Mouse (Mus musculus): ENCODE measurements at regions not wholly inside any gene's neighbourhood (a gene's known extent, or its start where the extent isn't known, plus 50 kb on each side); places are given as distances from the start of the nearest gene placed in this dataset.

DNA sequence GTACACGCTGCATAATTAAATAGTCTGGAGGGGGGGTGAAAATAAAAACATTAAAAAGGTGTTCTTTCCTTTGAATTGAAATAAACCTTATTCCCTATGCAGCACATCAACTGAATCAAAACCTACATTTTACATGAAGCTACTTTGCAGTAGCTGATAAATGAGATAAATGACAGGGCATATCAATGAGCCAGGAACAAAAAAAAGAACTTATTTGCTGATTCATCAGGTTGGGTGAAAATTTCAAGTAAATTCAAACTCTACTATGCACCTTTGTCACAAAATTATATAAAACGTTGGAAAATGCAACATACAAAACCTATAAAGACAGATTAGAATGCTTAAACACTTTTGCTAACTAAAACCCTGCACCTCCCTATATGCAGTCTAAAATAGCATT lies 53.0 kb upstream of the Cep85l start:
- no peak for TF ChIP-seq E2F4 (IDR thresholded peaks at IDR 0.05; ENCODE audit: insufficient read depth)
- no peak for TF ChIP-seq POLR2A (IDR thresholded peaks at IDR 0.05; ENCODE audit: insufficient read length, low read depth)
- no peak for TF ChIP-seq USF1 (IDR thresholded peaks at IDR 0.05; ENCODE audit: low read depth)
- no peak for TF ChIP-seq TCF12 (IDR thresholded peaks at IDR 0.05; ENCODE audit: insufficient read depth, poor library complexity, severe bottlenecking)
- no peak for TF ChIP-seq MYOG (IDR thresholded peaks at IDR 0.05; ENCODE audit: control insufficient read depth in 1 of 3, insufficient read depth in 1 of 3, insufficient read length in 2 of 3, low read depth in 2 of 3)
- TF ChIP-seq MAX (IDR thresholded peaks at IDR 0.05; ENCODE audit: low read depth), result no peak
- no peak for TF ChIP-seq CEBPB (IDR thresholded peaks at IDR 0.05; ENCODE audit: insufficient read depth, poor library complexity, severe bottlenecking)
- no peak for TF ChIP-seq POLR2AphosphoS2 (IDR thresholded peaks at IDR 0.05; ENCODE audit: insufficient read length, low read depth)
- TF ChIP-seq MYOD1 (IDR thresholded peaks at IDR 0.05; ENCODE audit: control insufficient read depth in 1 of 3, insufficient read length in 2 of 3, low read depth in 2 of 3), result no peak
- no peak for TF ChIP-seq SRF (IDR thresholded peaks at IDR 0.05; ENCODE audit: control insufficient read depth, insufficient read length, low read depth)
- TF ChIP-seq REST (IDR thresholded peaks at IDR 0.05; ENCODE audit: insufficient read depth, insufficient read length), result no peak
- no peak for TF ChIP-seq TCF3 (IDR thresholded peaks at IDR 0.05; ENCODE audit: insufficient read length, low read depth)

Data from myocyte (in vitro differentiated cells).